Mouse (Mus musculus) brain, embryonic 18.5 days (tissue): ENCODE measurements around the gene Rasl10b.

Experiments
- DNase-seq: peaks from one replicate; pipeline ENCODE4 v3.0.0-alpha.2; 2012; ENCODE audit warnings: low read depth, low spot score

Gene Rasl10b

DNA sequence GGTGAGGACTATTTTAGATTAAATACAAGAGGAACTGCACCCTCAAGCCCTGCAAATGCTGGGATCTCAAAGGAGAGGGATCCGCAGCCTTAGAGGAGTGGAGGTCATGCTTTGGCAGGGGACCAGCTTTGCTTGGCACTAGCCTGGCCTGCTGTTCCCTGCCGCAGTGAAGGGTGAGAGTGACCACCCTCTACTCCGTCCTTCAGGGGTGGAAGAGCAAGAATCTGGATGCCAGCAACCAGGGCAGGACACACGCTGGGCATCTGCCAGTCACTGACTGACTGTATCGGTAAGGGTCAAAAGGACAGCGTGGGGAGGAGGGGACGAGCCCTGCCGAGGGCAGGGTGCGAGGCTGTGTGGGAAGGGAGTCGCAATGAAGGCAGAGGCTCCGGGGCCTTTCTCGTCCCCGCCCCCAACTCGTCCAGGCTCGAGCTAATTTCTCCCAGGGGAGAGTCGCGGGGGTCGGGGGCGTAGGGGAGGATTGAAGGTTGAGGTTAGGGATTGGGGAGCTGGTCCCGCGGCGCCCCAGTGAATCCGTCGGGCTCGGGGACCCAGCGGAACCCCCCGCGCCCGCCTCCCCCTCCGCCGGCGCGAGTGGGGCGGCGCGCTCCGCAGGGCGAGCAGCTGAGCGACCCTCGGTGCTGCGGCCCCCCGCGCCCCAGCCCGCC is at the start of gene Rasl10b:
TSS of gene Rasl10b (plus strand) at position 51 of the 668 bp plus-strand sequence.
- peak; percentile 30 for DNase-seq

DNA sequence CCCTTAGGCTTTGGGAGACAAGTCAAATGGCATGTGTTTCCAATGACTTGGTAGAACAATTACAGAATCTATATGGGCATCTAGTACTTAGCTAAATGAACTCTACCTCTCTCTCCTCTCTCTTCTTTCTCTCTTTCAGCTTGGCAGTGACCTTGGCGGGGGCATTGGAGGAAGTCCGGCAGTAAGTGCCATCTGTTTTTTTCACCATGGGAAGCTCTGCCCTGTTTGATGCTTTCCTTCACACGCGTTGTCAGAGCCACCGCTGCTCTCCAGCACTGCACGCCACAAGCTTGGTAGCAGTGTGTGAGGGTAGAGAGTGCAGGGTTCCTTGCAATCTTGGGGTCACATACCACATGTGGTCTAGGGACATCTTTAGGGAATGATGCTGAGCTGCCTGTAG is 44.3 kb upstream of the Rasl10b start:
- no peak for DNase-seq

DNA sequence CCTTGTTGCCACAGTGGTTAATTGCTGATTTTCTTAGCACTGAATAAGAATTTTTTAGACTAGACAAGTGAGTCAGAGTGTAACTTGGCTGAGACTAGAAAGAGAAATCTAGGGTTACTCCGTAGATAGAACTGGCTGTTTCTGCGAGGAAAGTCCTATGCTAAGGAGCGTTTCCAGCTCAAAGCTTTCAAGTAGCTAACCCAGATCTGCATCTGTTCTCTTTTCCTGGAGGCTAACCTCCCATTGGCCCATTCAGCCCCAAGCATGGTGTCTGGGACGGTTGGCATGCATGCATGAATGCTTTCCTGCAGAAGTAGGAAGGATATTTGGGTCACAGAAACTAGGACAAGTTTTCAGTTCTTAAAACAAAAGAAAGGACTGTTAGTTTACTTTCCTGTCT is 37.7 kb upstream of the Rasl10b start:
- DNase-seq, result no peak

DNA sequence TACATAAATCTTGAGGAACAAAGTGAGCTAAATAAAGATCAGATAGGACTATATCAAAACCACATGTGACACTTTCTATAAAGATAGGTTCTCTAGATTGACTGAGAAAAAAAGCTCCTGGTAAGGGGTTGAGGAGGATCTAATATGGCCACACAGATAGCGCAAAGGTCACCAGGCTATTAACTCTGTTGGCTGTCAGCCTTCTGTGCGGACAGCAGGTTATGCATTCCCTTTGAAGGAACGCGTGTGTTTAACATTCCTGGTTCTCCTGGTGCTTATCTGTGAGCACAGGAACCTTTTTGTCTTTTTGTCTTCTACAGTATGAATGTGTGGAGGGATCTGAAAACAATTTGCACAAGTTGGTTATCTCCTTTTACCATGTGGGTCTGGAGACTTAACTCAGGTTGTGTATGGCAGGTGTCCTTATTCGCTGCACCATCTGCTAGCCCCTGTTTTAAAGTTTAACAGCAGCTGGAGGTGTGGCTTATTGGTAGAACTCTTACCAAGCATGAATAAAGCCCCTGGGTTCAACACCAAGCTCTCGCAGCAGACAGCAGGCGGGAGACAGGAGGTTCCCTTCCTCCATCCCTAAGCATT is 29.1 kb upstream of the Rasl10b start:
- DNase-seq, result no peak

DNA sequence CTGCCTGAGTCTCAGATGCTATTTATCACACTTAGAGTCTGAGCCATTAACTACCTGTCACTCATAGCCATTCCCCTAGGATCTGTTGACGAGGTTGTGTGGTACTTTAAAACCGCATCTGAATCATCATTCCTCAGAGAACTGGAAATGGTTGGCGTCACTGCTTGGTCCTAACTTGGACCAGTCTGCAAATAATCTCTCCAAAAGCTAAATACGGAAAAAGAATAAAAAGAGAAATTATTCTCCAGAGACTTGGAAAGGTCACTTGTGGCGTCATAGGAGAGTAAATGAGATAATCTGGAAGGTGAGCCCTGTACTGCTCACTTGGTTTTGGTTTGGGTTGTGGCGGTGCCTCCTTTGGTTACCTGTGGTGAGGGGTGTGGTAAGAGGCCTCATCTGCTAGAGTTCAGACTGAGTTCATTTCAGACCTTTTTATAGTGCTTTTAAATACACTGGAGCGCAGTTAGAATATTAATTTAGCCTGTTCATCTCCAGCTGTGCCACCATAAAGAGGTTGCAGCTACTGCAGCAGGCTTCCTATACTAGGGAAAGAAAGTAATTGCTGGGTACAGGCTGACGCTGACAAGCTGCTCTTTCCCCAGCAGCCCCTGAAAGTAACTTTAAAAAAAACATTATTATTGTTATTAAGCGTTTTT is 25.9 kb upstream of the Rasl10b start:
- DNase-seq, result no peak

DNA sequence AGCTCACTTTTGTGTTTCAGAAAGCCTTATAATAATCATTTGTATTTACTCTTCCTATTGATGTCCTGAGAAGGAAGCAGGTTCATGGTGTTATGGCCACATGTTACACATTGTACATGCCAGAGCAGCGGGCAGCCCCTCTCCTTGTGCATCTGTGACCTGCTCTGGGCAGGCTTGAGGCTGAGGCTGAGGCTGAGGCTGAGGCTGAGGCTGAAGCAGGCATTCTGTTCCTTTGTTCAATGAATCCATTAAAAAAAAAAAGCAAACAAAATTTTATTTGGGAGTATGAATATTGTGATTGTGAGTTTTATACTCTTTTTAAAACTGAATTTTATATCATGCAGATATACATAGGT is 25.4 kb upstream of the Rasl10b start:
- DNase-seq, result no peak

DNA sequence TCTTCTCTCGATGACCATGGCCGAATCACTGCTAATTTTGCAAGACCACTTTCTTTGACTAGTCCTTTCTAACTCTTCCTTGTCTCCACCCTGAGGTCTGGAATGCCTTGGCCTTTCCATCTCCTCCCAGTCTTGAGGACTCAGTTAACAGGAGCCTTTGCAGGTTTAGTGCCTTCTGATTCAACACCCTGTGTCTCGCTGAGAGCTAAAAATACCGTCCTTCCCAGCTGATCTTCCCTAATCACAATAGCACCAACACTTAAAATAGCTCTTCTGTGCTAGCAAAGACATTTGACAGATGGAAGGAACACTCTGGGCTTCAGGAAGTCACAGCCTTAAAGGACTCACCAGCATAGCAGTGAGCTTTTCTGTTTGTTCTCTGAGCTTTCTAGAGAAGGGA is 15.9 kb upstream of the Rasl10b start:
- no peak for DNase-seq

DNA sequence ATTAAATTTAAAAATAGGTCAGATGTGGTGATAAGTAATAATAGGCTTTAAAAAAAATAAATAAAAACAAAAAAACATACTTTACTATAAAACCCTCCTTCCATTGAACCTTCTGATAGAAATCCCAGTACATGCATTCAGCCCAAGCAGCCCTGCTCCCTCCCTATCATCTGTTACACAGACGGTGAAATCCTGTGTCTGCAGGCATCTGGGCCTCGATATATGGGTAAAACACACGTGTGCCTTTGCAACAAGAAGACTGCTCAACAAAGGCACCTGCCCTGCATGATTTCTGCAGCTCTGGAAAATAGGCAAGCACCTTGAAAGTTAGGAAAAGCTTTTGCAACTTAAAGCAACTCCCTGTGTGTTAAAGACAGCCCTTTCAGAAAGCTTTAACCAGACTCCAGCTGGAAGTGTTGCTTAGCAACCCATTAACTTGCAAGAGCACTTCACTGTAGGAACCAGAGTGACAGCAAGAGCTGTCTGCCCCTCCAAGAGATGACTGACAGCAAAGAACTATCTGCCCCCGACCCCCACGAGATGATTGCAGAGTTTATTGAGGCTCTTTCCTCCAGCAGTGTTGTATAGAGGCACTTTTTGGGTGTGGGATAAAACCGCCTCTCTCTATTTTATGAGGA is 14.0 kb upstream of the Rasl10b start:
- peak; percentile 43 for DNase-seq

DNA sequence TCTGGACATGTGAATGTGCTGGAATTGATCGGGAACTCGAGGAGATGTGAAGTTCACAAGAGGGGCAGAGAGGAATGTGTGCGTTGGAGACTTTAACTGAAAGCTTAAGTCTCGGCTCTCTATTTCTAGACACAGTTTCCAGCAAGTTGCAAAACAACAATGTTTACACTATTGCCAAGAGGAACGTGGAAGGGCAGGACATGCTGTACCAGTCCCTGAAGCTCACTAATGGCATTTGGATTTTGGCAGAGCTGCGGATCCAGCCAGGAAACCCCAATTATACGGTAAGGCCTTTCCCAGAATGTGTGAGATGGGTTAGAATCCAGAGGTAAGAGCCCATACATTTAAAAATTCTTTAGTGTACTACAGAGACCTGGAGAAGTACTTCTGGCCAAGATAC is 11.3 kb upstream of the Rasl10b start:
- no peak for DNase-seq

DNA sequence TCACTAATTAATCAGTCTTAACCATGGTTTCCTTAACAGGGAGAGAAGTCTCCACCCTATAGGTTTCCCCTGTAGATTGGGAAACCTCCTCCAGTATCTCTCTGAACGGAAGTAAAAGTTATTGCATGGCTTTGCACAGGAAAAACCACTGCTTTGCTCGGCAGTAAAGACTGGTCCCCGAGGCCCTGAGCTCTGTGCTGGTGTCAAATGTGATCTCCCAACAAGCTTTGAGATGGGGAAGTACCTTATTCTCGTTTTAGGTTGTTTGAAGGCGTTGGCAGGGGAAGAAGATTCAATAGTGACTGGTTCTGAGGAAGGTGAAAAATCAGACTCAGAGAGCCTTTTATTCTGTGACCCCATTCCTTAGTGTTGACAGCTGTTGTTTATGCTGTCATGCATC is 10.2 kb upstream of the Rasl10b start:
- DNase-seq, result no peak

DNA sequence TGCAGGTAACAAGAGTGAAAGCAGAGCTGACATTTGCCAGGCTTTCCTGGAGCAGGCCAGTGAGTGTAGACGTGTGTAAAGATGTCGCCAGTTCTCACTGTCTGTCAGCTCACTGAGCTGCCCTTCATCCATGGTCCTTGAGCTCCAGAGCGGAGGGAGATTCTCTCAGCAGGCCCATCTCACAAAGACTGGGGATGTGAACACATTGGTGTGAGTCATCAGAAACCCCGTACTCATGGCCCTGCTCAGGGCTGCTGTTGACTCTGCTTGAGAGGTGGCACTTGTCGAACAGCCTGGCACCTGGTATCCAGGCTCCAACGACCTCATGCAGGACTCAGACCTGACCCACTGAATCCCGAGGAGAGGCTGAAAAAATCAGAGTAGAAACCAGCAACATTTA is 5.2 kb upstream of the Rasl10b start:
- no peak for DNase-seq

DNA sequence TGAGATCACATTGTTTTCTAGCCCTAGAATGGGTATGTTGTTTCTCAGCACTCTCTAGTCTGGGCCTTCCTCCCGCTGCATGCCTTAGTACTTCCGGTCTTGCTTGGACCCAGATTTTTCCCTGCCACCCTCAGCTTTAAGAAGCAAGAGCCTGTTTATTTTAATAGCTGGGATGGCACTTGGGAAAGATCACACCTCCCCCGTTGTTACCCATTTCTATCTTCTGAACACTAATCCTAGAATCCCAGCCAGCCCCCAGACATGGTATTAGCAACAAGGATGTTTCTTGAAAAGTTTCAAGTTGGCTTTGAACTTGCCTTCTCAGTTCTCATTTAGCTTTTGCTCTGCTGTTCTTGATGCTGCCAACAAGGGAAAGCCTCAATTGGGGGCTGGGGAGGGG is 2.5 kb upstream of the Rasl10b start:
- no peak for DNase-seq

DNA sequence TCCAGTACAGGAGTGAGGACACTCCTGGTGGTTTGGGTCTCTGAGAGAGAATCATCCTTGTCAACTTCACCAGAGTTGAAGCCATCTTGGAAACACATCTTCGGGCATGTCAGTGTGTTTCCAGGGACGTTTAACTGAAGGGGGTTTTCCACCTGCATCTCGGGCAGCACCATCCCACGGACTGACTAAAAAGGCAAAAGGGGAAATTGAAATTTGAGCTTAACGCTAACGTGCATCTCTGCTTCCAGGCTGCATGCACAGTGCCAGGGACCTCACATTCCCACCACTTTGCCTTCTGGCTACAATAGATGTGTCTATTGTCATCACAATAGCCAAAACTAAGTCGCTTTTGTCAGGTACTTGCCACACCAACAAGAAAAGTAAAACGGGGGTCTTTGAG is 695 bp upstream of the Rasl10b start:
- no peak for DNase-seq

DNA sequence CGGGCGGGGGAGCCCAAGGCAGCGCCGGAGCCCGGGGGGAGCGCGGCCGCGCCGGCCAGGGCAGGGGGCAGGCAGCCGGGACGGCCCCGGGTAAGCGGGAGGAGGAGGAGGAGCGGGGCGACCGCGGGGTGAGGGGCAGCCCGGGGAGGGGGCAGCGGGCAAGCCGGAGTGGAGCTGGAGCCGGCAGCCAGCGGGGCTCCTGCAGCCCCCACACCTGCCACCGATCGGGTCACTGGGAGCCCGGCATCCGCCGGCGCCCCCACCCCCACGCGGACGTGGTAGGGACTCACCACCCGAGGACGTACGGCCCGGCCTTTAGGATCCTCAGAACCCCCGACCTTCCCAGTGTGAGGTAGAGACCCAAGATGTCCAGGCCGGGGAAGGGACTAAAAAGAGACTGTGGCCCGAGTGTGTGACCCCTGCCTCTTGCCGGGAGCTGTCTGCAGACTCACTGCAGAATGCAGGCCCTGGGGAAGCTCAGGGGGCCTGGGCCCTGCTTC is 905 bp downstream of the Rasl10b start:
- DNase-seq, result no peak

DNA sequence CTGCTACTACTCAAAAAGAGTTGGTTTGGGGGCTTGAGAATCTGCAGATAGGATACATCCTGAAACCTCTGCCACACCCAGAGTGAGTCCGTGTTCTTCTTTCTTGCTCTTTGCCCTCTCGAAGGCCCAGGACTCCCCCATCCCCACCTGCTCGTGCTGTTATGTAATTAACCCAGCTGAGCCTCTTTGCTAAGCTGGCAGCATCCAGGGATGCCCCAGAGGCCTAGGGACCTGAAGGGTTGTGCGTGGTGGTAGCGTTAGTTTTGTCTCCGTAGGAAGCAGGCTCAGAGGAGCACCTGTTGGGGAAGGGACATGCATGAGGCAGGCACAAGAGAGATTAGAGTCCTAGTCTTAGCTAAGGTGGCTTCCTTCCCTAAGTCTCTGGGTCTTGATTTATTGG is 1.6 kb downstream of the Rasl10b start:
- DNase-seq, result no peak

DNA sequence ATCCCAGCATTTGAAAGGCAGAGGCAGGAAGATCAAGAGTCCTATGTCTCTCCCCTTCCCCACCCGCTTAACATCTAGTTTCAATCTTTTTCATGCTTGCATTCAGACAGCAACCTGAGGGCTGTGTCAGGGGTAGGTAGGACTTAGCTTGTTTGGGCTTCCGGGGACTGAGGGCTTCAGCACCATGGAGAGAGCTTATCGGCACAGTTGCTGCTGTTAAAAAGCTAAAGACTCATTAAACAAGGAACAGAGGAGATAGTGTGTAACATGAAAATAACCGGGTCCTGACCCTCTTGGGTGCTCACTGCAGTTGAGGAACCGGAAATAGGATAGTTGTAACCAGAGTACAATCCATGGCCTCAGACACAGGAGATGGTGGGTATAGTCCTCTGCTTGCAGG is 8.1 kb downstream of the Rasl10b start:
- DNase-seq, result no peak

DNA sequence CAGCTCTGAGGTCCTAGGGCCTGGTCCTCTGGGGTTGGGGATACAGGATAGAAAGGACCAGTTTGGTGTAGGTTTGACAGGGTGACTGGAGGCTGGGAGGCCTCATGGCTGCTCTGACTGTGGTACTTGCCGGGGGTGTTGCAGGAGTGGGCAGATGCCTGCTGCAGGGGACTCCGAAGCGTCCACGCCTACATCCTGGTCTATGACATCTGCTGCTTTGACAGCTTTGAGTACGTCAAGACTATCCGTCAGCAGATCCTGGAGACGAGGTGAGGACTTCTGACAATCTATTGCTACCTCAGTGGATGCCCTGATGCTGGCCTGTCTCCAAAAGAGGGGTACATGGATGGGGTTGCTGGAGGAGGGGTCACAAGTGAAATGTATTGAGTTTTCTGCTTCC is 8.8 kb downstream of the Rasl10b start:
- no peak for DNase-seq

DNA sequence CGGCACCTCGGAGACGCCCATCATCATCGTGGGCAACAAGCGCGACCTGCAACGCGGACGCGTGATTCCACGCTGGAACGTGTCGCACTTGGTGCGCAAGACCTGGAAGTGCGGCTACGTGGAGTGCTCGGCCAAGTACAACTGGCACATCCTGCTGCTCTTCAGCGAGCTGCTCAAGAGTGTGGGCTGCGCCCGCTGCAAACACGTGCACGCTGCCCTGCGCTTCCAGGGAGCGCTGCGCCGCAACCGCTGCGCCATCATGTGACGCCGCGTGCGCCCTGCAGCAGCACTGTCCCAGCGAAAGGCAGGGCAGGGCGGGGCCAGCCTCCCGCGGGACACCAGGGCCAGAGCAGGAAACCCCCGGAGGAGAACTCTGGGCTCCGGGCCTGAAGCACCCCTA is 9.6 kb downstream of the Rasl10b start:
- no peak for DNase-seq

DNA sequence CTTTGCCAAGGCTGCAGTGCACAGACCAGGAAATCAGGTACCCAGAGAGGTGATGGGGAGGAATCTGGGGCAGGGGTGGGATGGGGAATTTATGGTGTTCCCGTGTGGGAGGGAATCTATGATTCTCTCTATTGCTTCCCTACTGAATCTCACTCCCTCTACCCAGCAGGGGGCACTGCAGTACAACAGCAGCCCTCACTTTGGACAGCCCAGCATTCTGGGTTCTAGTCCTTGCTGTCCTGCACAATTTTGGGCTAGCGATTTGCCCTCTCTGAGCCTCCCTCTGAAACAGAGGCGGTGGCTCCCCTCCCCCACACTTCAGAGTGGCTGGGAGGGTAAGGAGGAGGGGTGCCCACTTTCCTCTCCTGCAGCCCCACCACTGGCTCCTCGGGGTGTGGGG is 11.4 kb downstream of the Rasl10b start:
- DNase-seq, result no peak

DNA sequence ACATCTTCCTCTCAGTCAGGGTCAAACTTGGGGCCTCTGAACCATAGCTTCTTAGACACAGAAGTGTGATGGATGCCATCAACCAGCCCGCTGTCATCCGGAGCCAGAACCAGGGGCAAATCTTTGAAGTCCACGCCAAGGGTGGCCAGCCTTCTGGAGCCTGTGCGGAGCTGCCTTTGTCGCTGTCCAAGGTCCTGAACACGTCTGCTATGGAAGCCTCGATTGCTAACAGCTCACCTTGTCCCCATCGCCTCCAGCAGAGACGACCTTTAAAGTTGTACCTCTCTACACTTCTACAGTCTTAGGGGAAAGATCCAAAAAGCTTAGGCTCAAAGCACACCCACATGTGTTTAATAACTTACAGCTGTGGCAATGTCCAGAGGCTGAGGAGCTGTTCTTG is 12.4 kb downstream of the Rasl10b start:
- no peak for DNase-seq

DNA sequence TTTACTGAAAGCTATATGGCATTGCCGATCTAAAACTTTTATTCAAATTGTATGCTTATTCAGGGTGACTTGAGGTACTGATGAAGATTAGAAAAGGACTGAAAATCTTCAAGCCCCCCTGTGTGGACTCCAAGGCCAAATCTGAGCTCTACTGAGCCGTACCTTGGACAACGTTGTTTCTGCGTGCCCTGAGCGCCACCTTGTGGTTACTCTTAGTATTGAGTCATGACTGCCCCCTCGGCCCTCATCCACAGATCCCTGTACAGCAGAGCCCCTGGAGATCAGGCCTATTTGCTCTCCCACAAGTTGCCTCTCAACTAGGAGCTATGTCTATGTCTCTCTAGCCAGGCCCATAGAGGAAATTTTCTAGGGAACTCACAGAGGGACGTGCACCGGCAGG is 15.7 kb downstream of the Rasl10b start:
- no peak for DNase-seq

DNA sequence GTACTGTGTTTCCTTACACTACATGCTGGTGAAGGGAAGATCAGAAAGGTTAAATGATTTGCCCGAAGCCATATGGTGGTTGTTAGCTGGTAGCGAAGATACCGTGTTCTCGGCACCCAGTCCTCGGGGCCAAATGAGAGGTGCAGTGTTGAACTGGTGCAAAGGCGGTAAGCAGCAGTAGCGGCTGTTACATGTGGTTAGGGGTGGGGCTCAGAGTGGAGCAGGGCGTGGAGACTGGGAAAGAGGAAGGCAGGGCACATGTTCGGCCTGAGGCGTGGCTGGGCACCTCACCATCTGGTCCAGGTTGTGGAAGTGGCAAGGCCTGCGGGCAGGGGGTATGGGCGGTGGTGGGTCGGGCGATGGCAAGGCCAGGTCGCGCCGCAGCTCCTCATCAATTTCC is 18.0 kb downstream of the Rasl10b start:
- no peak for DNase-seq

DNA sequence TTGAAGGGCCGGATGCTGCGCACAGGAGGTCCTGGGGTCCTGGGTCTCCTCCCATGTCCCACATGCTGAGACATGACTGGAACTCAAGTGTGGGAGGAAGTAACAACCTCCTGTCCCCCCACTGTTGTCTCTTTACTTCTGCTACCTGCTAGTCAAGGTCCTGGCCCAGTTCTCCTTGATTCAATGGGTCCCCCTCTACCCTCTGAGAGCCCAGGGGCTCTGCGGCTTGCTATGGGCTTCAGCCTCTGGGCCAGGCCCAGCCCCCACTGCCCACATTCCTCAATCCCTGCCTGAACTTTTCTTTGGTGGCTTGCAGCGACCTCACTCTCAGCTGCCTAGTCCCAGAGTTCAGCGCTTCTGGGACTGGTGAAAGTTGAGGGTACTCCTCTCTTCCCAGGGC is 20.4 kb downstream of the Rasl10b start, which contains the start of gene Gas2l2:
TSS of gene Gas2l2 (minus strand) at position 101 of the 400 bp plus-strand sequence.
- no peak for DNase-seq
